ENCODE assay signal across 29 mouse cellular contexts in genomic region chr7:101956481-101956880, GRCm38 (mm10). TPM values are rescaled to one million over a fixed set of nuclear protein-coding genes. Genes with fewer than 3 reads are reported as not detected.
"Had no signal": no experiment of that assay in that cellular context is flagged by ENCODE, and none has a peak within 500 bp of the region (broad histone marks: within the 10 kb centered on the region; RNA-seq: fewer than 3 reads in every experiment).

No protein-coding gene starts in this region.

- ATAC-seq: hindbrain, embryonic 16.5 days; inflammation-experienced regulatory T-cells, adult 6 months; intestine, postnatal 0 days; liver, embryonic 12.5 days had no signal

- H3K9me3 ChIP-seq: heart, embryonic 13.5 days; heart, embryonic 15.5 days; hindbrain, embryonic 10.5 days; hindbrain, embryonic 12.5 days; limb, embryonic 13.5 days; limb, embryonic 15.5 days; liver, embryonic 12.5 days had no signal

- H3K4me1 ChIP-seq: hindbrain, embryonic 12.5 days; limb, embryonic 13.5 days had no signal

- H3K27me3 ChIP-seq: heart, embryonic 13.5 days; heart, embryonic 15.5 days; hindbrain, embryonic 12.5 days; limb, embryonic 13.5 days; limb, embryonic 15.5 days; liver, embryonic 12.5 days had no signal

- H3K27ac ChIP-seq: heart, adult 2 months; heart, embryonic 13.5 days; heart, embryonic 15.5 days; hindbrain, embryonic 10.5 days; hindbrain, embryonic 12.5 days; hindbrain, embryonic 14.5 days; layer of hippocampus, adult 2 months; left cerebral cortex, adult 2 months; limb, embryonic 13.5 days; limb, embryonic 15.5 days; liver, embryonic 12.5 days had no signal

- H3K36me3 ChIP-seq: heart, embryonic 13.5 days; heart, embryonic 15.5 days; hindbrain, embryonic 10.5 days; hindbrain, embryonic 12.5 days; limb, embryonic 13.5 days; limb, embryonic 15.5 days; liver, embryonic 12.5 days had no signal

- H3K4me2 ChIP-seq: heart, embryonic 11.5 days; heart, embryonic 13.5 days; heart, embryonic 15.5 days; hindbrain, embryonic 12.5 days; hindbrain, embryonic 14.5 days; limb, embryonic 13.5 days; limb, embryonic 15.5 days; liver, embryonic 12.5 days had no signal

- H3K4me3 ChIP-seq: heart, adult 2 months; heart, embryonic 13.5 days; heart, embryonic 15.5 days; hindbrain, embryonic 10.5 days; hindbrain, embryonic 12.5 days; layer of hippocampus, adult 2 months; left cerebral cortex, adult 2 months; limb, embryonic 13.5 days; limb, embryonic 15.5 days; liver, embryonic 12.5 days had no signal

- DNase-seq: gastrocnemius, postnatal 14 days; gastrocnemius, postnatal 36 days; heart, adult 2 months; heart, postnatal 14 days; heart, postnatal 4 days; kidney, adult 18-20 months; kidney, adult 8-10 months; kidney, postnatal 10 days; kidney, postnatal 25 days; kidney, postnatal 4 days; left cerebral cortex, postnatal 4 days had no signal

- H3K9ac ChIP-seq: heart, embryonic 13.5 days; heart, embryonic 15.5 days; hindbrain, embryonic 12.5 days; hindbrain, embryonic 14.5 days; limb, embryonic 13.5 days; limb, embryonic 15.5 days had no signal

RNA-seq across cellular contexts. Expression of gene Tomt, which starts 50.3 kb away (rescaled TPM):
- total RNA-seq: gastrocnemius, adult 18-20 months; gastrocnemius, adult 8-10 months; gastrocnemius, postnatal 14 days; gastrocnemius, postnatal 36 days; heart, adult 2 months; heart, postnatal 14 days; heart, postnatal 4 days; layer of hippocampus, postnatal 25 days; left cerebral cortex, adult 2 months; left cerebral cortex, postnatal 4 days; liver, adult 2 months had no signal
- polyA plus RNA-seq: heart, adult 2 months had no signal
